In the genomic region with DNA sequence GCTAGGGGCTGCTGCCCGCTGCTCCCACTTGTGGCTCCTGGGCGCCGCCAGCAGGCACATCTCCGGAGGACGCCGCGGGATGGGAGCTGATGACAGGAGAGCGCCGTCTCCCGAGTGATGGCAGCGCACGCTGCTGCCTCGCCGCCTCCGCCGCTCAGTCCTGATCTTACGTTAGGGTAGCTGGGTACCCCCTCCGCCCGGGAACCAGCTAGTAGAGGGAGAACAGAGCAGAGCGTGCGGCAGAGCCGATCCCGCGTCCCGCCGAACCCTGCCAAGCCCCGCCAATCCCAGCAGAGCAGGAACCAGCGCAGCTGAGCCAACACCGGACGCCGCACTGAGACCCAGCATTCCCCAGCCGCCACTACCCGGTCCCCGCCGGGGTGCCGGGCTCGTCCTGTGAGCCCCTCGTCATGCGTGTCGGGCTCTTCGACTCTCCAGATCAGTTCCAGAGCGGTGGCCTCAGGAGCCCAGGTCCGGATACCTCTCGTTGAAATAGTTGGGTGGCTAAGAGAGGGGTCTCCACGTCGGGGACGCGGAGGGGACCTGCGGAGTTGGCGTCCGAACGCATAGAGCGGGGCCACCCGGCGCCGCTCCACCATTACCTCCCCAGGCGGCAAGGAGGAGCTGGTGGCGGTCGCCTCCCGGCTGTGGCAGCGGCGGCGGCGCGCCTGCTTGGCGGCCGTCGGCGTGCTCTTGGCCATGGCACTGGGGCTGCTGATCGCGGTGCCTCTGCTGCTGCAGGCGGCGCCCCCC, we compare ENCODE assay signal across 9 mouse cellular contexts. TPM values are rescaled to one million over a fixed set of nuclear protein-coding genes. Genes with fewer than 3 reads are reported as not detected.
DNase-seq lines count a peak whose midpoint lies in the region; ATAC-seq and TF ChIP-seq lines count a peak whose summit lies in the region.
"Had no signal": no experiment of that assay in that cellular context is flagged by ENCODE, and none has a peak within 500 bp of the region (broad histone marks: within the 10 kb centered on the region; RNA-seq: fewer than 3 reads in every experiment).

TSS of gene C1ql2 (plus strand) at position 164 of the 753 bp plus-strand sequence.

- ATAC-seq in lung, embryonic 15.5 days (ENCODE audit: borderline replicate concordance, extremely low read depth, low FRiP score, low TSS enrichment) = no peak
- ATAC-seq in embryonic facial prominence, embryonic 13.5 days (ENCODE audit: insufficient number of reproducible peaks, insufficient read depth, low FRiP score, low TSS enrichment, low read depth) = 0 out of 2 replicates have a peak, but pooled peaks have one; percentile 16
- no peak for ATAC-seq in intestine, embryonic 14.5 days (replicated peaks; ENCODE audit: low FRiP score, low TSS enrichment, low read depth)
- no peak for ATAC-seq in stomach, postnatal 0 days (ENCODE audit: low FRiP score, low TSS enrichment)

- no peak for TF ChIP-seq EP300 in stomach, postnatal 0 days (optimal IDR thresholded peaks at IDR 0.05)

- H3K9me3 ChIP-seq in lung, embryonic 15.5 days = no peaks in the 10 kb centered on the region
- no peaks in the 10 kb centered on the region for H3K9me3 ChIP-seq in embryonic facial prominence, embryonic 13.5 days
- H3K9me3 ChIP-seq in intestine, embryonic 14.5 days (ENCODE audit: control insufficient read depth, low read length) = no peaks in the 10 kb centered on the region
- H3K9me3 ChIP-seq in midbrain, embryonic 10.5 days (replicated peaks) = no peaks in the 10 kb centered on the region
- H3K9me3 ChIP-seq in stomach, postnatal 0 days (ENCODE audit: control insufficient read depth, low read length) = no peaks in the 10 kb centered on the region

- H3K4me2 ChIP-seq in lung, embryonic 15.5 days = peak within 1 kb of the TSS; percentile 53
- H3K4me2 ChIP-seq in embryonic facial prominence, embryonic 13.5 days = peak within 1 kb of the TSS; percentile 61
- peak within 1 kb of the TSS; percentile 45 for H3K4me2 ChIP-seq in intestine, embryonic 14.5 days (ENCODE audit: low read length)
- peak within 1 kb of the TSS; percentile 39 for H3K4me2 ChIP-seq in stomach, postnatal 0 days (replicated peaks; ENCODE audit: low read depth)

- WGBS in lung, embryonic 15.5 days = 1% methylated on average over 64 of the region's 73 CpGs
- WGBS in lung, adult 2 months = under 1% methylated on average over 71 of the region's 73 CpGs
- under 1% methylated on average over 62 of the region's 73 CpGs for WGBS in embryonic facial prominence, embryonic 13.5 days
- WGBS in intestine, embryonic 14.5 days = under 1% methylated on average over 70 of the region's 73 CpGs
- under 1% methylated on average over 71 of the region's 73 CpGs for WGBS in midbrain, embryonic 10.5 days
- WGBS in stomach, postnatal 0 days = 1% methylated on average over 67 of the region's 73 CpGs

- no peak for TF ChIP-seq CTCF in lung, adult 2 months (IDR thresholded peaks at IDR 0.05; ENCODE audit: insufficient read depth, low read length)
- TF ChIP-seq CTCF in stomach, postnatal 0 days (IDR thresholded peaks at IDR 0.05; ENCODE audit: low read depth) = 0 out of 2 replicates have a peak, but pooled peaks have one; percentile 7

- no peak within 1 kb of the TSS for H3K9ac ChIP-seq in lung, embryonic 15.5 days
- H3K9ac ChIP-seq in embryonic facial prominence, embryonic 13.5 days = no peak within 1 kb of the TSS
- no peak within 1 kb of the TSS for H3K9ac ChIP-seq in intestine, embryonic 14.5 days (ENCODE audit: low read length)
- H3K9ac ChIP-seq in stomach, postnatal 0 days (ENCODE audit: low read length) = no peak within 1 kb of the TSS

- peaks cover 96% of the 10 kb centered on the region for H3K27me3 ChIP-seq in lung, embryonic 15.5 days
- peaks cover 98% of the 10 kb centered on the region for H3K27me3 ChIP-seq in embryonic facial prominence, embryonic 13.5 days
- H3K27me3 ChIP-seq in intestine, embryonic 14.5 days (replicated peaks; ENCODE audit: control insufficient read depth, insufficient read depth, low read length) = peaks cover 90% of the 10 kb centered on the region
- H3K27me3 ChIP-seq in midbrain, embryonic 10.5 days (ENCODE audit: low read depth, poor library complexity, severe bottlenecking) = peaks cover 99% of the 10 kb centered on the region
- peaks cover 21% of the 10 kb centered on the region for H3K27me3 ChIP-seq in stomach, postnatal 0 days (ENCODE audit: control insufficient read depth, insufficient read depth, low read length)

- no peak for DNase-seq in lung, adult 2 months
- DNase-seq in intestine, embryonic 14.5 days (ENCODE audit: low spot score) = peak; percentile 57
- peak; percentile 61 for DNase-seq in midbrain, embryonic 10.5 days (ENCODE audit: low spot score)
- peak; percentile 18 for DNase-seq in stomach, postnatal 0 days (ENCODE audit: low spot score)
- DNase-seq in urinary bladder, postnatal 14 days (ENCODE audit: low spot score) = no peak
- no peak for DNase-seq in testis, postnatal 10 days (ENCODE audit: low spot score)

- no peaks in the 10 kb centered on the region for H3K36me3 ChIP-seq in lung, embryonic 15.5 days
- H3K36me3 ChIP-seq in embryonic facial prominence, embryonic 13.5 days = no peaks in the 10 kb centered on the region
- H3K36me3 ChIP-seq in intestine, embryonic 14.5 days (ENCODE audit: control insufficient read depth, insufficient read depth, low read length) = no peaks in the 10 kb centered on the region
- no peaks in the 10 kb centered on the region for H3K36me3 ChIP-seq in midbrain, embryonic 10.5 days
- H3K36me3 ChIP-seq in stomach, postnatal 0 days (ENCODE audit: control insufficient read depth, insufficient read depth, low read length) = no peaks in the 10 kb centered on the region

- H3K4me3 ChIP-seq in lung, embryonic 15.5 days = peak within 1 kb of the TSS; percentile 29
- no peak within 1 kb of the TSS for H3K4me3 ChIP-seq in lung, adult 2 months (replicated peaks; ENCODE audit: extremely low read depth, low read depth, low read length)
- peak within 1 kb of the TSS; percentile 38 for H3K4me3 ChIP-seq in embryonic facial prominence, embryonic 13.5 days
- H3K4me3 ChIP-seq in intestine, embryonic 14.5 days (ENCODE audit: low read depth, low read length) = peak within 1 kb of the TSS; percentile 26
- peak within 1 kb of the TSS; percentile 53 for H3K4me3 ChIP-seq in midbrain, embryonic 10.5 days
- H3K4me3 ChIP-seq in stomach, postnatal 0 days (ENCODE audit: low read depth, low read length) = peak within 1 kb of the TSS; percentile 27

- no peak within 1 kb of the TSS for H3K27ac ChIP-seq in lung, embryonic 15.5 days
- no peak within 1 kb of the TSS for H3K27ac ChIP-seq in embryonic facial prominence, embryonic 13.5 days
- H3K27ac ChIP-seq in intestine, embryonic 14.5 days (ENCODE audit: low read depth) = no peak within 1 kb of the TSS
- no peak within 1 kb of the TSS for H3K27ac ChIP-seq in midbrain, embryonic 10.5 days (replicated peaks)
- no peak within 1 kb of the TSS for H3K27ac ChIP-seq in stomach, postnatal 0 days (replicated peaks)
- H3K27ac ChIP-seq: macrophage had no signal

- TF ChIP-seq POLR2A in lung, adult 2 months (IDR thresholded peaks at IDR 0.05; ENCODE audit: borderline replicate concordance, extremely low read depth, low read depth, low read length) = no peak

- H3K4me1 ChIP-seq in lung, embryonic 15.5 days = peaks cover 21% of the 10 kb centered on the region
- H3K4me1 ChIP-seq in lung, adult 2 months (ENCODE audit: control insufficient read depth, insufficient read depth, low read length) = no peaks in the 10 kb centered on the region
- peaks cover 27% of the 10 kb centered on the region for H3K4me1 ChIP-seq in embryonic facial prominence, embryonic 13.5 days
- peaks cover 5% of the 10 kb centered on the region; the same call in 1 of the 2 replicates for H3K4me1 ChIP-seq in intestine, embryonic 14.5 days (replicated peaks; ENCODE audit: control insufficient read depth, insufficient read depth, low read length)
- peaks cover 39% of the 10 kb centered on the region for H3K4me1 ChIP-seq in midbrain, embryonic 10.5 days
- H3K4me1 ChIP-seq in stomach, postnatal 0 days (replicated peaks; ENCODE audit: control insufficient read depth, insufficient read depth) = no peaks in the 10 kb centered on the region

RNA-seq across cellular contexts. Expression of gene C1ql2, which starts in this region (rescaled TPM):
- 0.10 TPM in 1 of 2 replicates, not detected in the other for polyA plus RNA-seq in lung, embryonic 15.5 days (2015; fragmentation: Nextera tagmentation; extraction: Ambion mirVana)
- 0.10 and 0.12 TPM in 2 replicates for polyA plus RNA-seq in lung, adult 2 months (2012; rRNA removed)
- polyA plus RNA-seq in embryonic facial prominence, embryonic 13.5 days (2015; fragmentation: Nextera tagmentation; extraction: Ambion mirVana) = 0.20 TPM in 1 of 2 replicates, not detected in the other
- polyA plus RNA-seq in intestine, embryonic 14.5 days (2014; fragmentation: Nextera tagmentation; extraction: Ambion mirVana) = not detected in 2 replicates
- polyA plus RNA-seq in midbrain, embryonic 10.5 days (2016; fragmentation: Nextera tagmentation; extraction: Ambion mirVana) = 0.19 and 1.0 TPM in 2 replicates
- polyA plus RNA-seq in stomach, postnatal 0 days (2015; fragmentation: Nextera tagmentation; extraction: Ambion mirVana) = 0.21 and 0.23 TPM in 2 replicates
- polyA plus RNA-seq: macrophage had no signal

Comparison
In these comparisons a context has a peak if more than half of its experiments do, and no peak if none do; other contexts are left out.
1. Peak in ATAC-seq, H3K4me3 ChIP-seq and H3K4me2 ChIP-seq in embryonic facial prominence, embryonic 13.5 days; RNA of the gene not detected or under 1 TPM.
2. Peak in DNase-seq, H3K4me3 ChIP-seq and H3K4me2 ChIP-seq in intestine, embryonic 14.5 days; RNA of the gene not detected or under 1 TPM.
3. Peak in DNase-seq, H3K4me3 ChIP-seq and H3K4me2 ChIP-seq in stomach, postnatal 0 days; RNA of the gene not detected or under 1 TPM.